Mouse (Mus musculus): ENCODE data around the gene Rhob. TPM values are rescaled to one million over a fixed set of nuclear protein-coding genes. Genes with fewer than 3 reads are reported as not detected.

Gene Rhob
- total RNA-seq, 1 experiment from 2014 or later = 165 TPM

DNA sequence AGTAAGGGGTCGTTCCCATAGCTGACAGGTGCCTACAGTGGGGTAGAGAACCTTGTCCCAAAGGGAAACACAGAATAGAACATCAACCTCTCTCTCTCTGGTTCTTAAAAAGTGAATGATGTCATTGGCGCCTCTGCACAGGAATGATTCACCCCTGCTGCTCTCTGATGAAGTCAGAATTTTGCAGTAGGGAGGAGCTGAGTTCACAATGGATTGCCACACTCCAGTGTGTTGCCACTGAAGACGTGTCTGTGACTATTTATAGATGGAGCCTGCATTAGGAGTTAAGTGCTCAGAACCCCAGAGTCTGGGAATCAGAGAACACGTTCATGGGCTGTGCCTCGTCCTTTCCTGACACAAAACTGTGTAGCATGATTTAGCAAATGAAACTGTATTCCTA, 9.9 kb upstream of the Rhob start:
- ATAC-seq (ENCODE audit: extremely low read depth, insufficient number of reproducible peaks, low FRiP score, poor library complexity, severe bottlenecking) = no peak

GRCm38 (mm10) chr12:8506954-8507707, 7.3 kb upstream of the Rhob start:
- ATAC-seq (ENCODE audit: extremely low read depth, insufficient number of reproducible peaks, low FRiP score, poor library complexity, severe bottlenecking) = no peak

DNA sequence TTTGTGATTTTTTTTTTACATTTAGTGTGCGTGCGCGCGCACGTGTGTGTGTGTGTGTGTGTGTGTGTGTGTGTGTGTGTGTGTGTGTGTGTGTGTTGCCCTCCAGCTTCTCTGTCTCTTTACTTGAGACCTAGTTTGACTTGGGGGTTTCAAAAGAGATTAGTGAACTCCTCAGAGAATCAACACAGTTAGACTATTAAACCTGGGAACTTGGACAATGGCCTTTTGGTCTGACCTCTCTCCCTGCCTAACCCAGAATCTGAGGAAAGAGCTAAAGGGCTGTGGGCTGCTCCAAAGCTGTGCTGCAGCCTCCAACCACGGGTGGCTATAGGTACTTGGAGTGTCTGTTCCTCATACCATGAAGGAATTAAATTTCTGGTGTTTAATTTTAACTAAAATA, 4.3 kb upstream of the Rhob start:
- no peak for ATAC-seq (ENCODE audit: extremely low read depth, insufficient number of reproducible peaks, low FRiP score, poor library complexity, severe bottlenecking)

- no peak for ATAC-seq (ENCODE audit: extremely low read depth, insufficient number of reproducible peaks, low FRiP score, poor library complexity, severe bottlenecking)
Measured at GRCm38 (mm10) chr12:8502546-8502945, 2.7 kb upstream of the Rhob start.

DNA sequence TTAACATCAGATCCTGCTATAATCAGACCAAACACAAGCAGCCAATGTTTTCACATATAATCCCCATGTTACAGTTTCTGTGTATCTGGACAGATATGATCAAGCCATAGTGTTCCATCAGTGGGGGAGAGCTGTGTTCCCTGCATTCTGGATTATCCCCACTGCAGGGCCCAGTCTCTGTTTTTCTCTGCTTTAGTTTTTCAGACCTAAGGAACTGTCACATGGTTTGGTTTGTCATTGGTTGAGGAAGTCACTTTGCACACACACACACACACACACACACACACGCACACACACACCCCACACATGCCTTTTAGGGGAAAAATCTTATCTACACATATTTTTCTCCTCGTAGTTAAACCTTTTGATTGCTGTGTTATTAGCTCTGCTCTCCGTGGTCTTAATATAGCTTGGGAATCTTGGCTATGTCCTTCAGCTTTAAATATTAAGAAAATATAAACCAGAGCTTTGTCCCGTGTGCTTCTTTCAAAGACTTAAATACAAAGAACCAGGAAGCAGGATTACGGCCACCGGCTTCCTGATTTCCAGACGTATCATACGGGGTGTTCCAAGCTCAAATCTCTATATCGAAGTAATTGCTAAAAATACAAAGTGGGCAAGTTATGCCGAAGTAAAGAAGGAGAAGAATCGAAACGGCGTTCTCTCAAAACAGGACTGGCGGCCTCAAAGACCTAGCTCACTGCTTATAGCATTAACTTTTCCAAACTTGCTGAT, 1.9 kb upstream of the Rhob start:
- no peak for ATAC-seq (ENCODE audit: extremely low read depth, insufficient number of reproducible peaks, low FRiP score, poor library complexity, severe bottlenecking)

GRCm38 (mm10) chr12:8500597-8501570, 1.1 kb upstream of the Rhob start:
- ATAC-seq (ENCODE audit: extremely low read depth, insufficient number of reproducible peaks, low FRiP score, poor library complexity, severe bottlenecking) = no peak

GRCm38 (mm10) chr12:8499001-8499870, 573 bp downstream of the Rhob start:
- peak; percentile 7; the same call in 1 of the 2 replicates for ATAC-seq (ENCODE audit: extremely low read depth, insufficient number of reproducible peaks, low FRiP score, poor library complexity, severe bottlenecking)

- no peak for ATAC-seq (ENCODE audit: extremely low read depth, insufficient number of reproducible peaks, low FRiP score, poor library complexity, severe bottlenecking)
Measured at GRCm38 (mm10) chr12:8498591-8499000, 1.2 kb downstream of the Rhob start.

DNA sequence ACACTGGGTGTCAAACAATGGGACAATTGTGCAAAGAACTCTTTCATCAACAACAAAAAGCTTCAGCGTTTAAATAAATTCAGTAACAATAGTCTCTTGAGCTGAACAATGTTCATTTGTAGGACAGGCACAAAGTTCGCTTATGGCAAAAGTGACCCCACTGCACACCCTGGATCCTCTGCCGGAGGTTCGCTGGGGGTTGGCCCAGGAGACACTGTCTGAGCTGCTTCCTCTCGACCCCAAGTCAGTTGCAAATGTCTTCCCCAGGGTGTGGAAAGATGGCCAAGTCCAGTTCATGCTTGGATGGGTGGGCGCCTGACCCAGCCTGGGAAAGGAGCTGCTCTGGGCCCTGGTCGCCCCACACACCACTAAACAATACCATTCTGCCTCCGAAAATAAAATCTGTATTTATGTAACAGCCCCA, 1.6 kb downstream of the Rhob start:
- no peak for ATAC-seq (ENCODE audit: extremely low read depth, insufficient number of reproducible peaks, low FRiP score, poor library complexity, severe bottlenecking)

GRCm38 (mm10) chr12:8497314-8497706, 2.5 kb downstream of the Rhob start:
- no peak for ATAC-seq (ENCODE audit: extremely low read depth, insufficient number of reproducible peaks, low FRiP score, poor library complexity, severe bottlenecking)

GRCm38 (mm10) chr12:8496679-8497313, 3.0 kb downstream of the Rhob start:
- no peak for ATAC-seq (ENCODE audit: extremely low read depth, insufficient number of reproducible peaks, low FRiP score, poor library complexity, severe bottlenecking)

GRCm38 (mm10) chr12:8495881-8496678, 3.7 kb downstream of the Rhob start:
- ATAC-seq (ENCODE audit: extremely low read depth, insufficient number of reproducible peaks, low FRiP score, poor library complexity, severe bottlenecking) = no peak

GRCm38 (mm10) chr12:8494675-8495074, 5.1 kb downstream of the Rhob start:
- ATAC-seq (ENCODE audit: extremely low read depth, insufficient number of reproducible peaks, low FRiP score, poor library complexity, severe bottlenecking) = no peak

DNA sequence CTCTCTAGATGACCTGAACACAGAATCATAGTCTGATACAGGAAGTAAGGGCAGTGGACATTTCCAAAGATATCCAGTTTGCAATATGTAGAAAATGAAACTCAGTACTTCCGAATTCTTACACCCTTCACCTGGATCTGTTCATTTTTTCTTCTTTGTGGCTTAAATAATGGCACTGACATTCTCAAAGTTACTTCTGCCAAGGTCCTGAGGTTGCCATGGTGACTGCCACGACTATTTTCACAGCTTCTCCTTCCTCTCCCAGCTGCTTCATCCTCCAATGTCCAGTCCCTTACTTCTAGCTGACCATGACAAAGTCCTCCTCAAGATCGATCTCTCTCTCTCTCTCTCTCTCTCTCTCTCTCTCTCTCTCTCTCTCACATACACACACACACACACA, 6.4 kb downstream of the Rhob start:
- ATAC-seq (ENCODE audit: extremely low read depth, insufficient number of reproducible peaks, low FRiP score, poor library complexity, severe bottlenecking) = no peak

DNA sequence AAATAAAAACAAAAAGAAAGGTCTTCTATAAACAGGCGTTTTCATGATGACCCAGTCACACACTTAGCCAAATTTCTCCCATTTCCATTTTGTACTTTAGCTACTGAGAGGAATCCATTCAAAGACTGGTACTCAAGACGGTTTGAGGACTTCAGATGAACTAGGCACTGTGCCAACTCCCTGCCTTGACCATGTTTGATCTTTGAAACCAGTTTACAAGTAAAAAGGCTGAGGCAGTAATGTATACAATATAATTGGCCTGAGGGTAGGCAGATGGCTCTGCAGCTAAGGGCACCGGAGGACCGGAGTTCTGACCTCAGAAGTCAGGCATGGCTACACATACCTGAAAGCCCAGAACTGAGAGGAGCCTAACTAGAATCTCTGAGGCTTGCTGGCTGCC, 10.7 kb downstream of the Rhob start:
- ATAC-seq (ENCODE audit: extremely low read depth, insufficient number of reproducible peaks, low FRiP score, poor library complexity, severe bottlenecking) = no peak

GRCm38 (mm10) chr12:8488652-8488980, 11.2 kb downstream of the Rhob start:
- no peak for ATAC-seq (ENCODE audit: extremely low read depth, insufficient number of reproducible peaks, low FRiP score, poor library complexity, severe bottlenecking)

GRCm38 (mm10) chr12:8487959-8488651, 11.7 kb downstream of the Rhob start:
- ATAC-seq (ENCODE audit: extremely low read depth, insufficient number of reproducible peaks, low FRiP score, poor library complexity, severe bottlenecking) = no peak
